Mouse (Mus musculus): Measurements from ENCODE around the gene Msh4. TPM values are rescaled to one million over a fixed set of nuclear protein-coding genes. Genes with fewer than 3 reads are reported as not detected.

Gene Msh4
- polyA plus RNA-seq, 1 experiment from 2014 or later, result 0.11 TPM

GRCm38 (mm10) chr3:153904586-153904985, 1.4 kb downstream of the Msh4 start:
- peak; percentile 45; the same call in 1 of the 2 replicates for ATAC-seq (replicated peaks; ENCODE audit: low FRiP score)
- H3K27ac ChIP-seq (ENCODE audit: low read depth, low read length), result no peak overlapping the region
- 0 out of 2 replicates have a peak, but pooled peaks cover 1% of the 10 kb centered on the region for H3K4me1 ChIP-seq (replicated peaks; ENCODE audit: control insufficient read depth, insufficient read depth, low read length)
- H3K9ac ChIP-seq (ENCODE audit: low read length), result no peak overlapping the region
- no peaks in the 10 kb centered on the region for H3K9me3 ChIP-seq (ENCODE audit: control insufficient read depth, low read length)
- no peaks in the 10 kb centered on the region for H3K27me3 ChIP-seq (ENCODE audit: control insufficient read depth, insufficient read depth, low read length)
- WGBS, result 72% methylated on average over 6 of the region's 6 CpGs
- H3K4me3 ChIP-seq (ENCODE audit: low read depth, low read length), result no peak overlapping the region
- DNase-seq (ENCODE audit: low spot score), result peak; percentile 65
- no peak overlapping the region for H3K4me2 ChIP-seq (ENCODE audit: low read depth, low read length, severe bottlenecking)
- H3K36me3 ChIP-seq (ENCODE audit: control insufficient read depth, insufficient read depth, low read length), result peaks cover 28% of the 10 kb centered on the region

- DNase-seq (ENCODE audit: low spot score) (no peak), ATAC-seq (replicated peaks; ENCODE audit: low FRiP score) (no peak)
- H3K4me1 ChIP-seq (replicated peaks; ENCODE audit: control insufficient read depth, insufficient read depth, low read length), result no peaks in the 10 kb centered on the region
- peaks cover 17% of the 10 kb centered on the region for H3K36me3 ChIP-seq (ENCODE audit: control insufficient read depth, insufficient read depth, low read length)
- no peaks in the 10 kb centered on the region for H3K27me3 ChIP-seq (ENCODE audit: control insufficient read depth, insufficient read depth, low read length)
- H3K9ac ChIP-seq (ENCODE audit: low read length), result no peak overlapping the region
- no peak overlapping the region for H3K27ac ChIP-seq (ENCODE audit: low read depth, low read length)
- no peaks in the 10 kb centered on the region for H3K9me3 ChIP-seq (ENCODE audit: control insufficient read depth, low read length)
- 75% methylated on average over 3 of the region's 3 CpGs for WGBS
- H3K4me2 ChIP-seq (ENCODE audit: low read depth, low read length, severe bottlenecking), result no peak overlapping the region
- H3K4me3 ChIP-seq (ENCODE audit: low read depth, low read length), result no peak overlapping the region
Observed at GRCm38 (mm10) chr3:153902595-153902994, 3.3 kb downstream of the Msh4 start.

GRCm38 (mm10) chr3:153901904-153902303, 4.0 kb downstream of the Msh4 start:
- H3K36me3 ChIP-seq (ENCODE audit: control insufficient read depth, insufficient read depth, low read length), result peaks cover 15% of the 10 kb centered on the region
- WGBS, result 88% methylated on average over 1 of the region's 1 CpGs
- no peak overlapping the region for H3K27ac ChIP-seq (ENCODE audit: low read depth, low read length)
- H3K4me2 ChIP-seq (ENCODE audit: low read depth, low read length, severe bottlenecking), result no peak overlapping the region
- no peak for ATAC-seq (replicated peaks; ENCODE audit: low FRiP score)
- no peaks in the 10 kb centered on the region for H3K9me3 ChIP-seq (ENCODE audit: control insufficient read depth, low read length)
- no peaks in the 10 kb centered on the region for H3K27me3 ChIP-seq (ENCODE audit: control insufficient read depth, insufficient read depth, low read length)
- H3K4me1 ChIP-seq (replicated peaks; ENCODE audit: control insufficient read depth, insufficient read depth, low read length), result no peaks in the 10 kb centered on the region
- no peak overlapping the region for H3K4me3 ChIP-seq (ENCODE audit: low read depth, low read length)
- H3K9ac ChIP-seq (ENCODE audit: low read length), result no peak overlapping the region
- DNase-seq (ENCODE audit: low spot score), result no peak

GRCm38 (mm10) chr3:153897216-153897615, 8.7 kb downstream of the Msh4 start:
- ATAC-seq (replicated peaks; ENCODE audit: low FRiP score) (no peak), DNase-seq (ENCODE audit: low spot score) (no peak)
- H3K4me3 ChIP-seq (ENCODE audit: low read depth, low read length), result no peak overlapping the region
- H3K4me1 ChIP-seq (replicated peaks; ENCODE audit: control insufficient read depth, insufficient read depth, low read length), result no peaks in the 10 kb centered on the region
- WGBS, result 81% methylated on average over 6 of the region's 6 CpGs
- H3K9me3 ChIP-seq (ENCODE audit: control insufficient read depth, low read length), result no peaks in the 10 kb centered on the region
- no peaks in the 10 kb centered on the region for H3K27me3 ChIP-seq (ENCODE audit: control insufficient read depth, insufficient read depth, low read length)
- H3K9ac ChIP-seq (ENCODE audit: low read length), result no peak overlapping the region
- H3K4me2 ChIP-seq (ENCODE audit: low read depth, low read length, severe bottlenecking), result no peak overlapping the region
- no peak overlapping the region for H3K27ac ChIP-seq (ENCODE audit: low read depth, low read length)
- H3K36me3 ChIP-seq (ENCODE audit: control insufficient read depth, insufficient read depth, low read length), result no peaks in the 10 kb centered on the region

GRCm38 (mm10) chr3:153895454-153895853, 10.5 kb downstream of the Msh4 start:
- no peak for ATAC-seq (replicated peaks; ENCODE audit: low FRiP score)
- Histone ChIP-seq H3K9ac (ENCODE audit: low read length) (no peak overlapping the region), H3K9me3 (ENCODE audit: control insufficient read depth, low read length) (no peaks in the 10 kb centered on the region), H3K4me1 (replicated peaks; ENCODE audit: control insufficient read depth, insufficient read depth, low read length) (no peaks in the 10 kb centered on the region), H3K27ac (ENCODE audit: low read depth, low read length) (no peak overlapping the region), H3K27me3 (ENCODE audit: control insufficient read depth, insufficient read depth, low read length) (no peaks in the 10 kb centered on the region), H3K4me3 (ENCODE audit: low read depth, low read length) (no peak overlapping the region), H3K4me2 (ENCODE audit: low read depth, low read length, severe bottlenecking) (no peak overlapping the region), H3K36me3 (ENCODE audit: control insufficient read depth, insufficient read depth, low read length) (no peaks in the 10 kb centered on the region)
- DNase-seq (ENCODE audit: low spot score), result no peak
- 88% methylated on average over 3 of the region's 3 CpGs for WGBS

- 76% methylated on average over 7 of the region's 8 CpGs for WGBS
Observed at GRCm38 (mm10) chr3:153889188-153889781, 16.7 kb downstream of the Msh4 start.

GRCm38 (mm10) chr3:153888141-153888540, 17.8 kb downstream of the Msh4 start:
- Histone ChIP-seq H3K27ac (ENCODE audit: low read depth, low read length) (no peak overlapping the region), H3K4me3 (ENCODE audit: low read depth, low read length) (no peak overlapping the region), H3K9me3 (ENCODE audit: control insufficient read depth, low read length) (no peaks in the 10 kb centered on the region), H3K4me1 (replicated peaks; ENCODE audit: control insufficient read depth, insufficient read depth, low read length) (no peaks in the 10 kb centered on the region), H3K36me3 (ENCODE audit: control insufficient read depth, insufficient read depth, low read length) (no peaks in the 10 kb centered on the region), H3K9ac (ENCODE audit: low read length) (no peak overlapping the region), H3K27me3 (ENCODE audit: control insufficient read depth, insufficient read depth, low read length) (no peaks in the 10 kb centered on the region), H3K4me2 (ENCODE audit: low read depth, low read length, severe bottlenecking) (no peak overlapping the region)
- WGBS, result 76% methylated on average over 6 of the region's 6 CpGs
- ATAC-seq (replicated peaks; ENCODE audit: low FRiP score) (no peak), DNase-seq (ENCODE audit: low spot score) (no peak)

More at GRCm38 (mm10) chr3:153889188-153889781, 16.7 kb downstream of the Msh4 start:
- Histone ChIP-seq H3K4me2 (ENCODE audit: low read depth, low read length, severe bottlenecking) (no peak overlapping the region), H3K36me3 (ENCODE audit: control insufficient read depth, insufficient read depth, low read length) (no peaks in the 10 kb centered on the region), H3K9ac (ENCODE audit: low read length) (no peak overlapping the region), H3K27me3 (ENCODE audit: control insufficient read depth, insufficient read depth, low read length) (no peaks in the 10 kb centered on the region), H3K4me1 (replicated peaks; ENCODE audit: control insufficient read depth, insufficient read depth, low read length) (no peaks in the 10 kb centered on the region), H3K4me3 (ENCODE audit: low read depth, low read length) (no peak overlapping the region), H3K9me3 (ENCODE audit: control insufficient read depth, low read length) (no peaks in the 10 kb centered on the region), H3K27ac (ENCODE audit: low read depth, low read length) (no peak overlapping the region)
- DNase-seq (ENCODE audit: low spot score) (no peak), ATAC-seq (replicated peaks; ENCODE audit: low FRiP score) (no peak)

GRCm38 (mm10) chr3:153886296-153886695, 19.6 kb downstream of the Msh4 start:
- Histone ChIP-seq H3K27me3 (ENCODE audit: control insufficient read depth, insufficient read depth, low read length) (no peaks in the 10 kb centered on the region), H3K36me3 (ENCODE audit: control insufficient read depth, insufficient read depth, low read length) (no peaks in the 10 kb centered on the region), H3K27ac (ENCODE audit: low read depth, low read length) (no peak overlapping the region), H3K9ac (ENCODE audit: low read length) (no peak overlapping the region), H3K9me3 (ENCODE audit: control insufficient read depth, low read length) (no peaks in the 10 kb centered on the region), H3K4me3 (ENCODE audit: low read depth, low read length) (no peak overlapping the region), H3K4me2 (ENCODE audit: low read depth, low read length, severe bottlenecking) (no peak overlapping the region), H3K4me1 (replicated peaks; ENCODE audit: control insufficient read depth, insufficient read depth, low read length) (no peaks in the 10 kb centered on the region)
- DNase-seq (ENCODE audit: low spot score) (no peak), ATAC-seq (replicated peaks; ENCODE audit: low FRiP score) (no peak)

- Histone ChIP-seq H3K4me1 (replicated peaks; ENCODE audit: control insufficient read depth, insufficient read depth, low read length) (no peaks in the 10 kb centered on the region), H3K27ac (ENCODE audit: low read depth, low read length) (no peak overlapping the region), H3K36me3 (ENCODE audit: control insufficient read depth, insufficient read depth, low read length) (no peaks in the 10 kb centered on the region), H3K9me3 (ENCODE audit: control insufficient read depth, low read length) (no peaks in the 10 kb centered on the region), H3K4me2 (ENCODE audit: low read depth, low read length, severe bottlenecking) (no peak overlapping the region), H3K27me3 (ENCODE audit: control insufficient read depth, insufficient read depth, low read length) (no peaks in the 10 kb centered on the region), H3K4me3 (ENCODE audit: low read depth, low read length) (no peak overlapping the region), H3K9ac (ENCODE audit: low read length) (no peak overlapping the region)
- DNase-seq (ENCODE audit: low spot score), result no peak
- no peak for ATAC-seq (replicated peaks; ENCODE audit: low FRiP score)
- 85% methylated on average over 5 of the region's 5 CpGs for WGBS
Observed at GRCm38 (mm10) chr3:153871396-153871795, 34.5 kb downstream of the Msh4 start.
